Mouse (Mus musculus): ENCODE results near the gene Rasl11a. TPM values are rescaled to one million over a fixed set of nuclear protein-coding genes. Genes with fewer than 3 reads are reported as not detected.

Gene Rasl11a
- polyA plus RNA-seq, 1 experiment: 1.5 TPM

GRCm38 (mm10) chr5:146834959-146835358 is 9.9 kb upstream of the Rasl11a start:
- H3K4me3 ChIP-seq (ENCODE audit: insufficient read depth, low read depth, low read length): no peak overlapping the region
- no peak overlapping the region for H3K27ac ChIP-seq (replicated peaks; ENCODE audit: low read depth, low read length)

GRCm38 (mm10) chr5:146837967-146838720 is 6.7 kb upstream of the Rasl11a start:
- Histone ChIP-seq H3K27ac (replicated peaks; ENCODE audit: low read depth, low read length) (no peak overlapping the region), H3K4me1 (ENCODE audit: control insufficient read depth, insufficient read depth, insufficient read length, low read length) (no peaks in the 10 kb centered on the region)

More at GRCm38 (mm10) chr5:146834959-146835358, 9.9 kb upstream of the Rasl11a start:
- H3K4me1 ChIP-seq (ENCODE audit: control insufficient read depth, insufficient read depth, insufficient read length, low read length): no peaks in the 10 kb centered on the region

GRCm38 (mm10) chr5:146838836-146839648 is 5.8 kb upstream of the Rasl11a start:
- H3K27ac ChIP-seq (replicated peaks; ENCODE audit: low read depth, low read length): no peak overlapping the region
- no peaks in the 10 kb centered on the region for H3K4me1 ChIP-seq (ENCODE audit: control insufficient read depth, insufficient read depth, insufficient read length, low read length)
- no peak overlapping the region for H3K4me3 ChIP-seq (ENCODE audit: insufficient read depth, low read depth, low read length)

More at GRCm38 (mm10) chr5:146837967-146838720, 6.7 kb upstream of the Rasl11a start:
- no peak overlapping the region for H3K4me3 ChIP-seq (ENCODE audit: insufficient read depth, low read depth, low read length)

GRCm38 (mm10) chr5:146839760-146840159 is 5.1 kb upstream of the Rasl11a start:
- Histone ChIP-seq H3K27ac (replicated peaks; ENCODE audit: low read depth, low read length) (no peak overlapping the region), H3K4me3 (ENCODE audit: insufficient read depth, low read depth, low read length) (no peak overlapping the region), H3K4me1 (ENCODE audit: control insufficient read depth, insufficient read depth, insufficient read length, low read length) (no peaks in the 10 kb centered on the region)

- Histone ChIP-seq H3K4me3 (ENCODE audit: insufficient read depth, low read depth, low read length) (no peak overlapping the region), H3K27ac (replicated peaks; ENCODE audit: low read depth, low read length) (no peak overlapping the region), H3K4me1 (ENCODE audit: control insufficient read depth, insufficient read depth, insufficient read length, low read length) (no peaks in the 10 kb centered on the region)
Observed at GRCm38 (mm10) chr5:146840422-146840821, 4.4 kb upstream of the Rasl11a start.

DNA sequence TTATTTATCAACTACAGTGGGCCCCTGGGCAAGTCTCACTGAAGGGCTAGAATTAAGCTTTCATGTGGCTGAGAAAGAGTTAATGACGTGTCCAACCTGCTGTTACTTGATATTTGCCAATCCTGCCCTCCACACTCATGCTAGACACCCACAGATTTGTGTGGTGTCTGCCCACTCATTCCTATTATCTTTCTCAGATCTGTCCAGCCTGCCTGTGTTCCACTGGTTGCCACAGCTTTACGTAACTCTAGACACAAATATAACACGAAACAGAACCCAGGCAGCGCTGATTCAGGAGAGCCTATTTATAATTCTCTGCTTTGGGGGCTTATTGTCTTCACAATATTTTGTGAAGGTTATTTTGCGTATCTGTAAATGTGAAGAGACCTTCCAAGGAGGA is 3.6 kb upstream of the Rasl11a start:
- Histone ChIP-seq H3K4me1 (ENCODE audit: control insufficient read depth, insufficient read depth, insufficient read length, low read length) (no peaks in the 10 kb centered on the region), H3K27ac (replicated peaks; ENCODE audit: low read depth, low read length) (no peak overlapping the region), H3K4me3 (ENCODE audit: insufficient read depth, low read depth, low read length) (no peak overlapping the region)

GRCm38 (mm10) chr5:146841996-146842395 is 2.9 kb upstream of the Rasl11a start:
- Histone ChIP-seq H3K4me3 (ENCODE audit: insufficient read depth, low read depth, low read length) (no peak overlapping the region), H3K27ac (replicated peaks; ENCODE audit: low read depth, low read length) (no peak overlapping the region), H3K4me1 (ENCODE audit: control insufficient read depth, insufficient read depth, insufficient read length, low read length) (no peaks in the 10 kb centered on the region)

DNA sequence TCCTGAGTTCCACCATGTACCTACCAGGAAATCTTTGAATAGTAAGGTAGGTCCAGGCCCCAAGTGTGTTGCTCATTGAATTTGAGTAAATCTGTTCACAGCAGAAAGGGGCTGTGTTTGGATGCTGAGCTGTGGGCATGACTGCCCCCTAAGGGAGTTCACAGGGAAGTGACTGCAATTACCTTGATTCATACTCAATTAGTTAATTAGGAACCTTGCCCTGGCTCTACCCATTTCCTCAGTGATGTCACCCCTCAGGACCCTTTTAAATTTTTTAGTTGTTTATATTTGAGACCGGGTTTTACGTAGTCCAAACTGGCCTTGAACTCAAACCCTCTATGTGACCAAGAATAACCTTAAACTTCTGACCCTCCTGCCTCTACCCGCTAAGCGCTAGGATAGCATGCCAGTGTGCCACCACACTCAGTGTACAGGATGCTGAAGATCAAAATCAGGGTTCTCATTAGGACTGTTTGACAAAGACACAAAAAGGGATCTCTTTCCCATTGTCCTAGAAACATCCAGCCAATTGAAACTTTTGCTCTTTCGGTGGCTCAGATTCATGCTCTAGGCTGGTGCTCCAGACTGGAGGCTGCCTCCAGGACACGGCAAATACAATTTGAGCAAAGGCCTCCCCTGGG is 450 bp upstream of the Rasl11a start:
- Histone ChIP-seq H3K27ac (replicated peaks; ENCODE audit: low read depth, low read length) (0 out of 2 replicates have a peak overlapping the region, but pooled peaks have one; percentile 17), H3K4me1 (ENCODE audit: control insufficient read depth, insufficient read depth, insufficient read length, low read length) (no peaks in the 10 kb centered on the region), H3K4me3 (ENCODE audit: insufficient read depth, low read depth, low read length) (peak overlapping the region; percentile 70)

DNA sequence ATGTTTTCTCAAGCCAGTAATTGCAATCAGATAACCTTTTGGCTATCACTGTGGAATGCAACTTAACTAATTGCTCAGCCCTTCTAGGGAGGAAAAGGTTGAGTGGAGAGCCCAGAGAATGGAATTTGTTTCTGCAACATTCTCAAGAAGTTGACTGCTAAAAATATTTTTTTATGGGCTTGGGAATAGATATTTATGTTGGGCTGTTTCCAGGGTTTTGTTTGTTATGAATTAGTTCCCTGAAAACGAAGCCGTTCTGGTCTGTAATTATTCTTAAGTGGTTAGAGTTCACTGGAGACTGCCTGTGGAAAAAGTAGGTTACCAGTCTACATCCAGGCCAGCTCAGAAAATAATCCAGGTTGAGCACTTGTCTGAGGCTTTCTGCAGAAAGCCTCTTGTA is 1.6 kb downstream of the Rasl11a start:
- Histone ChIP-seq H3K4me1 (ENCODE audit: control insufficient read depth, insufficient read depth, insufficient read length, low read length) (no peaks in the 10 kb centered on the region), H3K4me3 (ENCODE audit: insufficient read depth, low read depth, low read length) (peak overlapping the region; percentile 40), H3K27ac (replicated peaks; ENCODE audit: low read depth, low read length) (no peak overlapping the region)

DNA sequence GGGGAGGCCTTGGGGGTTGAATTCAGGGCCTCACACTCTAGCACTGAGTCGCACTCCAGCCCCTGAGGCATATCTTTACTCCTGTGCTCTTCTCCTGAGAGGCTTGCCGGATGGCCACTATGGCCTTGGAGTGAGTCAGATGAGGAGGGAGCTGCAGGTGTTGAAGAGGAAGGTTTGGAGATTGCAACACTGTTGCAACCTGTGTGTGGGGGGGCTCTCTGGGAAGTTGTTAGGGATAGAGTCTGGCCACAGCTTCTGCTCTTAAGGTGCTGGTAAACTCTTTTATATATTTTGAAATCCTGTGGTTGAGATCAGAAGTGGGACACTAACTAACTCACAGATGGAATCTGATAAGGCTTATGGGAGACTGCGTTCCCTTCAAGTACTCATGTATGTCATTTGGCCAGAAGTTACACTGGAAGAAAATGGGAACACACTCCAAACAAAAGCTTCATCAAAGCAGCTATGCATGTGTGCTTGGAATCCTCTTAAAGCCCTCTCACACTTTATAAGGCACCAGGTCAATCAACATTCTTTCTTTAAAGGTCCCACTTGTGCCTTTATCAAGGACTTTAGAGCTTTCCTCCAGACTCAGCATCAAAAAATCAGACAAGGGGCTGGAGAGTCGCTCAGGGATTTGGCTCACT is 4.2 kb downstream of the Rasl11a start:
- Histone ChIP-seq H3K4me3 (ENCODE audit: insufficient read depth, low read depth, low read length) (no peak overlapping the region), H3K27ac (replicated peaks; ENCODE audit: low read depth, low read length) (no peak overlapping the region), H3K4me1 (ENCODE audit: control insufficient read depth, insufficient read depth, insufficient read length, low read length) (no peaks in the 10 kb centered on the region)

DNA sequence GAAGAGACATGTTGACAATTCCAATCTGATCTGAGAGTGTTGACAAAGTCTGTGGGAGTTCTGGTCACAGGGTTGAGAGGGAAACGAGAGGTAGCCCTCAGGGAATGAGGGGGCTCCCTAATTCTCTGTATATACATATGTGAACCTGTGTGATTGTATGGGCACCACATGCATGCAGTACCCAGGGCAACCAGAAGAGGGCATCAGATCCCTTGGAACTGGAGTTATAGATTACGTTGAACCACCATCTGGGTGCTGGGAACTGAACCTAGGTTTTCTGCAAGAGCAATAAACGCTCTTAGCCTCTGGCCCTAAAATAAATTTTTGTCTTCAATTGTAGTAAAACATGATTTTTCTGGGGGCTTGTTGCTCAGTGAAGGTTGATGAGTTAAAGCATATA is 11.2 kb downstream of the Rasl11a start:
- Histone ChIP-seq H3K27ac (replicated peaks; ENCODE audit: low read depth, low read length) (no peak overlapping the region), H3K4me3 (ENCODE audit: insufficient read depth, low read depth, low read length) (no peak overlapping the region), H3K4me1 (ENCODE audit: control insufficient read depth, insufficient read depth, insufficient read length, low read length) (no peaks in the 10 kb centered on the region)

GRCm38 (mm10) chr5:146857620-146858019 is 12.7 kb downstream of the Rasl11a start:
- Histone ChIP-seq H3K4me3 (ENCODE audit: insufficient read depth, low read depth, low read length) (no peak overlapping the region), H3K27ac (replicated peaks; ENCODE audit: low read depth, low read length) (no peak overlapping the region), H3K4me1 (ENCODE audit: control insufficient read depth, insufficient read depth, insufficient read length, low read length) (no peaks in the 10 kb centered on the region)

- H3K4me1 ChIP-seq (ENCODE audit: control insufficient read depth, insufficient read depth, insufficient read length, low read length): no peaks in the 10 kb centered on the region
- H3K4me3 ChIP-seq (ENCODE audit: insufficient read depth, low read depth, low read length): no peak overlapping the region
- no peak overlapping the region for H3K27ac ChIP-seq (replicated peaks; ENCODE audit: low read depth, low read length)
Observed at GRCm38 (mm10) chr5:146858772-146859171, 13.9 kb downstream of the Rasl11a start.

GRCm38 (mm10) chr5:146859246-146859645 is 14.4 kb downstream of the Rasl11a start:
- no peaks in the 10 kb centered on the region for H3K4me1 ChIP-seq (ENCODE audit: control insufficient read depth, insufficient read depth, insufficient read length, low read length)
- no peak overlapping the region for H3K4me3 ChIP-seq (ENCODE audit: insufficient read depth, low read depth, low read length)
- no peak overlapping the region for H3K27ac ChIP-seq (replicated peaks; ENCODE audit: low read depth, low read length)

Data from brown adipose tissue, adult 24 weeks (tissue).